Mouse (Mus musculus): ENCODE data around the gene Gm20219. TPM values are rescaled to one million over a fixed set of nuclear protein-coding genes. Genes with fewer than 3 reads are reported as not detected.

Gene Gm20219
- polyA plus RNA-seq, 1 experiment = 3.2 TPM

DNA sequence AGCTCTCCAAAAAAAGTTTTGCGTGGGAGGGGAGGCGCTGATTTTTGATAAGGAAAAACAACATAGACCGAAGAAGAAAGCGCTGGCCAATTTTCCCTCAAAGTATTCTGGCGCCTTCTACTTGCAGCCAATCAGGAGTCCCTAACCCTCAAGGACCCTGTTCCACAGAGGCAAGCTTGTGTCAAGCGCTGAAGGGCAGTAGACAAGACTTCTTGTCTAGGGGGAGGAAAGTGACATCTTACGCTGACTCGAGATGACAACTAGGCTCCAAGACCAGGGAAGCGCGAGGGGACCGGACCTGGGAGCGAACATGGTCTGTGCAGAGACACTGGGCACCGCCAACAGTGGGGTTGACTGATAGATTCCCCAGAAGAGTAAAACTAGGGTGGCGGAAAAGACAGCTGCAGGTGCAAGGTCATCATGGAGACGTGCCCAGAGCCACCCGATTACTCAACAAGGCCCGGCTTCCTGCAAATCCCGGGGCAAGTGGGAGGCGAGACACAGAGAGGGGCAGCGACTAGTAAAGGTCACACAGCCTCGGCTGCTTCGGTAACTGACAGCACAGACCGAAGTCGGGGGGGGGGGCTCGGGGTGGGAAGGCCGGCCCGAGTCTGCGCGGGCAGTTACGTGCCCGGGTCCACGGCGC, 29.5 kb upstream of the Gm20219 start:
- TF ChIP-seq POLR2A (IDR thresholded peaks at IDR 0.05; ENCODE audit: extremely low read depth, insufficient read depth, low read length) (no peak), CTCF (IDR thresholded peaks at IDR 0.05; ENCODE audit: extremely low read depth, insufficient read depth, low read length) (no peak)
- H3K4me1 ChIP-seq (ENCODE audit: control insufficient read depth, insufficient read depth, low read length) = peaks cover 15% of the 10 kb centered on the region
- H3K27ac ChIP-seq (ENCODE audit: insufficient read depth, low read length) = peak overlapping the region; percentile 79; the same call in 1 of the 2 replicates
- H3K4me3 ChIP-seq (ENCODE audit: insufficient read depth, low read length) = peak overlapping the region; percentile 83

DNA sequence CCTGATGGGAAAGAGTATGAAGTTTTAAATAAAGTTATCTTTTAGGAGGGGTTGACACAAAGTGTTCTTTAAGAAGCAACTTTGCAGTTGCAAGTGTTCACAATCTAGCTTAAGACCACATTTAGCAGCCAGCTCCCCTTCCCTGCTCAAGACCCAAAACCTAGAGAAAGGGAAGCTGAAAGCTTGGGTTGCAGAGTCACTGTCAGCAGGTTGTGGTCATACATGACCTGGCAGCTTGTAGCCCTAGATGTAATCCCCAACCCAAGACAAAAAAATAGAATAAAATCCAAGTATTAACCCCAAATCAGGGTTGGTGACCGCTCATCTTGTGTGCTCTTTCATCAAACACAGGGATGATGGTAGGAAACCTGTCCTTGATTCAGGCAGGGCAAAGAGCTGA, 28.9 kb upstream of the Gm20219 start:
- H3K4me1 ChIP-seq (ENCODE audit: control insufficient read depth, insufficient read depth, low read length) = peaks cover 14% of the 10 kb centered on the region
- no peak for TF ChIP-seq CTCF (IDR thresholded peaks at IDR 0.05; ENCODE audit: extremely low read depth, insufficient read depth, low read length)
- TF ChIP-seq POLR2A (IDR thresholded peaks at IDR 0.05; ENCODE audit: extremely low read depth, insufficient read depth, low read length) = no peak
- H3K27ac ChIP-seq (ENCODE audit: insufficient read depth, low read length) = no peak overlapping the region
- H3K4me3 ChIP-seq (ENCODE audit: insufficient read depth, low read length) = peak overlapping the region; percentile 83

DNA sequence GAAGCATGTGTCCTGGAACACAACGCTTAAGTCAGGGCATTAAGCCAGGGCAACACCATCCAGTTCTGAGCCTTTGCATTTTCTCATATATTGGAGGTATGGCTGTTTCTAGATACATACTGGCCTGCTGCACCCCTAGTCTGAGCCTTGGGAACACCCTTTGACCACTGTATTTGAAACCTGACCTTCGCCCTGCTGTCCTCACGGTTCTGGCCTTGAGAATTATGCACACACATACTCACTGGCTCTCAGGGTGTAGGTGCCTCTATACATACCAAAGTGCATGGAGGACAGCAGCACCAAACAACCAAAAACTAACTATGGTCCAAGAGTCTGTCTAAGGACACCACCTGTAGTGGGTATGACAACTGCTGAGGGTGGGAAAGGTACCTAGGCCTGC, 18.8 kb upstream of the Gm20219 start:
- TF ChIP-seq POLR2A (IDR thresholded peaks at IDR 0.05; ENCODE audit: extremely low read depth, insufficient read depth, low read length) (no peak), CTCF (IDR thresholded peaks at IDR 0.05; ENCODE audit: extremely low read depth, insufficient read depth, low read length) (no peak)
- Histone ChIP-seq H3K27ac (ENCODE audit: insufficient read depth, low read length) (no peak overlapping the region), H3K4me3 (ENCODE audit: insufficient read depth, low read length) (no peak overlapping the region), H3K4me1 (ENCODE audit: control insufficient read depth, insufficient read depth, low read length) (no peaks in the 10 kb centered on the region)

DNA sequence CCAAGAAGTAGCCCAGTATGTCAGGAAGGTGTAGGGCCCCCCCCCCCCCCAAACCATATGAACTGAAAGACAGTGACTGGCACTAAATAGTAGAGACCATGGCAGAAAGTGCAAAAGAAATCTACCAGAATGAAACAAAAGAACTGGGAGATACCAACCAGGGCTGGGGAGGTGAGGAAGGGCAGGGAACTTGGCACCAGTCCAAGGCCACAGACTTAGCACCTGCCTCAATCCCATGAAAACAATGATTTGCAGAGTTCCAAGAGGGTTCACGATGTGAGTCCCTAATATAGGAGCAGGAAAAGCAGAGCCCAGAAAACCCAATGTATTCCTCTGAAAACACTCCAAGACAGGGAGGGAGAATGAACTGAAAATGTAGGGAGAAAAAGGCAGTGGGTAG, 18.0 kb upstream of the Gm20219 start:
- Histone ChIP-seq H3K4me3 (ENCODE audit: insufficient read depth, low read length) (no peak overlapping the region), H3K27ac (ENCODE audit: insufficient read depth, low read length) (no peak overlapping the region), H3K4me1 (ENCODE audit: control insufficient read depth, insufficient read depth, low read length) (no peaks in the 10 kb centered on the region)
- TF ChIP-seq POLR2A (IDR thresholded peaks at IDR 0.05; ENCODE audit: extremely low read depth, insufficient read depth, low read length) (no peak), CTCF (IDR thresholded peaks at IDR 0.05; ENCODE audit: extremely low read depth, insufficient read depth, low read length) (no peak)

DNA sequence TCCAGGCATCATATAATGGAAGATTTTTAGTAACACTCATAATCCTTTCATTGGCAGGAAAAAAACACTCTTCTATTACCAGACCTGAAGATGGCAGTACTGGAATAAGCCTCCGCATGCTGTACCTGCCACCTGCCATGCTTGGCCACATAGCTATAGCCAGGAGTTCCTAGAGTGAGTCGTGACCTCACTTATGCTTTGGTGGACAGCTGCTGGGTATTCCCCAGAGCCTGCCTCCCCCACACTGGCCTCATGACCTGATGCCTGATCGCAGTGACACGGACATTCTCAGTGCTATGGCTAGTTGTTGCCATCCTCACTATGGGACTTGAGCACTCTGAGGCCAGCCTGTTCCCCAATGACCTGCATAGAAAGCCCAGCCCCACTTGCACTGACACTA, 16.1 kb upstream of the Gm20219 start:
- no peak overlapping the region for H3K4me3 ChIP-seq (ENCODE audit: insufficient read depth, low read length)
- no peaks in the 10 kb centered on the region for H3K4me1 ChIP-seq (ENCODE audit: control insufficient read depth, insufficient read depth, low read length)
- no peak for TF ChIP-seq POLR2A (IDR thresholded peaks at IDR 0.05; ENCODE audit: extremely low read depth, insufficient read depth, low read length)
- no peak for TF ChIP-seq CTCF (IDR thresholded peaks at IDR 0.05; ENCODE audit: extremely low read depth, insufficient read depth, low read length)
- H3K27ac ChIP-seq (ENCODE audit: insufficient read depth, low read length) = no peak overlapping the region

DNA sequence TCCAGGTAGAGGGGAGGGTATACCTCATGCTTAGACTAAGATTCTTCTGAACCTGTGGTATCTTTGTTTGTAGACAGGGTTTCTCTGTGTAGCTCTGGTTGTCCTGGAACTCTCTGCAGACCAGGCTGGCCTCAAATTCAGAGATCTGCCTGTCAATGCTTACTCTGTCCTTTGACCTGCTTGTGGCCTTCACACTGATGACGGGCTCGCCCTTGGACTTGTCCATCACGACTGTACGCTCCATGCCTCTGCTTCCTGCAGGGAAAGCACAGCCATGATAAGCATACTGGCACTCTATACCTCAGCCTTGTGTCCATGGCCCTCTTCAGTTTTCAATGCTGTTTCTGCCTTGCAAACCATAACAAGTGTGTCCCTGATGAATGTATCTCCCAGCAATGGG, 13.2 kb upstream of the Gm20219 start:
- no peak for TF ChIP-seq POLR2A (IDR thresholded peaks at IDR 0.05; ENCODE audit: extremely low read depth, insufficient read depth, low read length)
- Histone ChIP-seq H3K27ac (ENCODE audit: insufficient read depth, low read length) (no peak overlapping the region), H3K4me1 (ENCODE audit: control insufficient read depth, insufficient read depth, low read length) (no peaks in the 10 kb centered on the region), H3K4me3 (ENCODE audit: insufficient read depth, low read length) (no peak overlapping the region)

DNA sequence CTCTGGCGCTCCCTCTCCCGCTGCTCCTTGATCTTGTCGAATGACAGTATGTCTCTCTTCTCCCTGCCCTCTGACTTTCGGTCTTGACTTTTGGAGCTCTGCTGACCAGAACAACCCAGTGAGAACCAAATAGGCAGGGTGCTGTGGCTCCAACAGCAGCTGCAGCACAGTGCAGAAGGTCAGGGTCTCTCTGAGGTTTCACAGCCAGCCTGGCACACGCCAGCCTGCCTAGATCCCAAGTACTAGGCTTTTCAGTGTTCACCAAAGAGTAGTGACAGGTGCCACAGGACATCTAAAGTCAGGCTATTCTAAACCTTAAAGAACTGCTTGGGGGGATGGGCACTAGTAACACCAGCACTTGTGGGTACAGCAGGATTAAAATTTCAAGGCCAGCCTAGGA, 12.7 kb upstream of the Gm20219 start:
- Histone ChIP-seq H3K4me3 (ENCODE audit: insufficient read depth, low read length) (no peak overlapping the region), H3K27ac (ENCODE audit: insufficient read depth, low read length) (no peak overlapping the region), H3K4me1 (ENCODE audit: control insufficient read depth, insufficient read depth, low read length) (no peaks in the 10 kb centered on the region)
- no peak for TF ChIP-seq CTCF (IDR thresholded peaks at IDR 0.05; ENCODE audit: extremely low read depth, insufficient read depth, low read length)
- no peak for TF ChIP-seq POLR2A (IDR thresholded peaks at IDR 0.05; ENCODE audit: extremely low read depth, insufficient read depth, low read length)

DNA sequence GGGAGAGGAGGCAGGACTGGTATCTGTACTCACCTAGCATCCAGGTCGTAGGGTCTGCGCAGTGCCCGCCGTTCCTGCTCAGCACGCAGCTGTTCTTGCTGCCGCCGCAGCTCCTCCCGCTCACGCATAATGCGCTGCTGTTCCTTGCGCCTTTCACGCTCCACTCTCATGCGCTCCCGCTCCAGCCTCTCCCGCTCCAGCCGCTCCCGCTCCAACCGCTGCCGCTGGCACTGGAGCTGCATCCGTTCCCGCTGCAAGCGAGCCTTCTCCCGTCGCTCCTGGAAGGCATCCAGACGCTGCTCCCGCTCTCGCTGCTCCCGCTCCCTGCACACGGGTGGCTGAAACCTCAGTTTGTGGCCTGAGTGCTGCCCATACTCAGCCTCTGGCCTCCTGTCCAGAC, 12.1 kb upstream of the Gm20219 start:
- H3K4me1 ChIP-seq (ENCODE audit: control insufficient read depth, insufficient read depth, low read length) = no peaks in the 10 kb centered on the region
- no peak overlapping the region for H3K27ac ChIP-seq (ENCODE audit: insufficient read depth, low read length)
- H3K4me3 ChIP-seq (ENCODE audit: insufficient read depth, low read length) = no peak overlapping the region
- TF ChIP-seq CTCF (IDR thresholded peaks at IDR 0.05; ENCODE audit: extremely low read depth, insufficient read depth, low read length) = no peak
- TF ChIP-seq POLR2A (IDR thresholded peaks at IDR 0.05; ENCODE audit: extremely low read depth, insufficient read depth, low read length) = no peak

DNA sequence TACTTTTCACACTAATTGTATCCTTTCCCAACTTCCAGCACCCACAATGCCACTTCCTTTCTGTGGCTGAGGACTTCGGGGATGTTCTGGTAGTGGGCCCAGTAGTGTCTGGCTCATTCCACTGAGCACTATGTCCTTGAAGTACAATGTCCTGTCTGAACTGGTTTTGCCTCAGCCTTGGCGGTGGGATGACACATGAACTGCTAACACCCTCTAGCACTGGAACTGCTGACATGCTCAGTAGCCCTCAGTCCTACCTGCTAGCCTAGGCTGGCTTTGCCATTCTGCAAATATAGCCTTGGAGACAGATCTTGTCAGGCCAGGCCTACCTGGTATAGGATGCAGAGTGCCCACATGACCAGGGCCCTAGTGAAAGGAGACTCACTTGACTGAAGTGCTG, 7.7 kb upstream of the Gm20219 start:
- no peak overlapping the region for H3K4me3 ChIP-seq (ENCODE audit: insufficient read depth, low read length)

DNA sequence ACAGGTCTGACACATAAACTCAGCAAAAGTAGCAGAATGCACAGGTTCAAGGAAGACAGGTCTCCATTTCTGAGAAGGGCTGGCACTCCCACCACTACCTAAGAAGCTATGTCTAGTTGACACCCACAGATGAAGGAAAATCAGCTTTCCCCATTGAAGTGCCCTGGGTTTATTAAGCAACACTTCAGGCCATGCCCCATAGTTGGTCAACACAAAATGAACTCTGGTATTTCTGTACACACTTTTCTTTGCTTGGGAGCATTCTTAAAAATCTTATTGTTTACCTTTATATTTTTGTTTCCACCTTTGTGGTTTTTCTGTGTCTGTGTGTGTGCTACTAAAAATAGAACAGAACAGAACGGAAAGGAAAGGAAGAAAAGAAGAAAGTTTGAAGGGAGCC, 5.9 kb upstream of the Gm20219 start:
- TF ChIP-seq CTCF (IDR thresholded peaks at IDR 0.05; ENCODE audit: extremely low read depth, insufficient read depth, low read length) (no peak), POLR2A (IDR thresholded peaks at IDR 0.05; ENCODE audit: extremely low read depth, insufficient read depth, low read length) (no peak)
- Histone ChIP-seq H3K4me3 (ENCODE audit: insufficient read depth, low read length) (no peak overlapping the region), H3K27ac (ENCODE audit: insufficient read depth, low read length) (no peak overlapping the region), H3K4me1 (ENCODE audit: control insufficient read depth, insufficient read depth, low read length) (no peaks in the 10 kb centered on the region)

More for the DNA sequence above, 7.7 kb upstream of the Gm20219 start:
- TF ChIP-seq POLR2A (IDR thresholded peaks at IDR 0.05; ENCODE audit: extremely low read depth, insufficient read depth, low read length) (no peak), CTCF (IDR thresholded peaks at IDR 0.05; ENCODE audit: extremely low read depth, insufficient read depth, low read length) (no peak)
- H3K4me1 ChIP-seq (ENCODE audit: control insufficient read depth, insufficient read depth, low read length) = no peaks in the 10 kb centered on the region
- H3K27ac ChIP-seq (ENCODE audit: insufficient read depth, low read length) = no peak overlapping the region
